Mouse (Mus musculus) neural tube, embryonic 10.5 days (tissue): ENCODE measurements at regions not wholly inside any gene's neighbourhood (a gene's known extent, or its start where the extent isn't known, plus 50 kb on each side); places are given as distances from the start of the nearest gene placed in this dataset.

ENCODE experiments used
- DNase-seq: peaks from one replicate; pipeline ENCODE4 v3.0.0-alpha.2; 2017; ENCODE audit warnings: low spot score; ENCODE audit errors: extremely low spot score

DNA sequence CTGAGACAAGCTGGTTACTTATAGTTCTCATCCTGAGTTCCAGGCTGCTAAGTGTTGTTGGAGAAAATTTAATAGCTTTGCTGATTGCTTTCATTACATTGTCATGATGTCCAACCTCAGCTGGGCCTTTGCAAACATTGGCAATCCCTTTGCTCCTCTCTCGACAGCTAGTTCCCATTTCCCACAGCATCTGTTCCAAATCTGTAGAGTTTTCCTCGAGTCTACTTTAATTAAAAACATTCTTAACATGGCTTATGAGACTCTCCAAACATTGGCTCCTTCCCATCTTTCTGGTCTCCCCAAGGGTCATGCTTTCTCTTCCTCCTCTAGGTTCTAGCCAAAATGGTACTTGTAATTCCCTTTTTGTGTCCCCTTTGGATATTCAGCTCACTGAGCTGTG, 672.6 kb upstream of the Gm8797 start:
- DNase-seq: no peak

DNA sequence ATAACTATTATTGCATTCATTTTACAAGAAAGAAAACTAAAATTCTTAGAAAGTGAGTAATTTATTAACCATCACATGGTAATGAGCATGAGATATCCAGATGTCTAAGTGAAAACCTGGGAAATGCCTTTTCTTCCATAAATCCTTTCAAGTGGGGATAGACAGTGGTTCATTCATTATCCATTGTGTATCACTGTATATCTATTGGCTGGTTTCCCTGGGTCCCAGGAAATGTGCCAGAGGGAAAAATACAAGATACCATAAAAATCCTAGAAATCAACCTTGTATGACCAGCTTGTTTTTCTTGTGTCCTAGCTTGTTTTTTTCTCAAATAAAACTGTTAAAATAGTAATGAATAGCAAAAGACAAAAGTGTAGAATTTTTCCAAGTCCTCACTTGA, 663.9 kb upstream of the Gm8797 start:
- no peak for DNase-seq

DNA sequence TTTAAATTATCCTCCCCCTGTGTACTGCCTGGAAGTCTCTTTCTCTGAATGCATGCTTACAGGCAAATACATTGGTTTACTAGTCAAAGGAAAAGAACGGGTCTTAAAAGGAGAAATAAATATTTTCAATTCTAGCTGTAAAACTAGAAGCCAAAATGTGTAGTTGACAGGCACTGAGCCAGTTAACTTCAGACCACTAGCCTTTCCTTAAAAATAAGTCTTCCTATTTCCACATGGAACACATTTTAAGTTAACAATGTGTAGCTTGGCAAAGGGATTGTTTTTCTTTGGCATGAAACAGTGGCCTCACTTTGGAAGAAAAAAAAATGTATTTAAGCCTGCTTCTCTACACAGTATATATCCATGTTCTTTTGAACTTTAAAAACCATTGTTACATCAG, 661.7 kb upstream of the Gm8797 start:
- no peak for DNase-seq

DNA sequence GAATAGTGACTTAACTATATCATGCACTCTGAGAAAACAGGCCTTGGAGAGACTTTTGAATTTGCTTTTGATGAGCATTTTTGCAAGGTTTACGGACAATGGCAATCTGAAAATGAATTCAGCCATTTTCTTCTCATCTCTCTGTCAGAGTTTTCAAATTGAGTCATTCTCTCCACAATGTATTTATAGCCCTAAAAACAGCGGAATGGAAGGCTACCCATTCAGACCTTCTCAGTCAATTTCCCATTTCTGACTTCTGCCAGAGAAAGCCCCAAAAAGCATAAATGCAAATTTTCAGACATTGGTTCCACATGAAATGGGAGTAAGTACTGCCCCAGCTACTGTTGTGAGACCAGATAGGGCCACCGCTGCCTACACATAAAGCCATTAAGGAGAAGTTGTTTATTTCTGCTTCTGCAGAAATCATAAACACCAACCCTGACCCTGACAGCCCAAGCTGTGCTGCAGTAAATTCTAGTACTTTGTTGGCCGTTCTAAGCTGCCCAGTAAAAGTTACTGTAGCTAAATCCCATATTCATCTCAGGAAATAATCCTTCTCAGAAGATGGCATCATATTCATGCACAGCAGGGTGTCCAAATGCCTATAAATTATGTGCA, 661.1 kb upstream of the Gm8797 start:
- no peak for DNase-seq

DNA sequence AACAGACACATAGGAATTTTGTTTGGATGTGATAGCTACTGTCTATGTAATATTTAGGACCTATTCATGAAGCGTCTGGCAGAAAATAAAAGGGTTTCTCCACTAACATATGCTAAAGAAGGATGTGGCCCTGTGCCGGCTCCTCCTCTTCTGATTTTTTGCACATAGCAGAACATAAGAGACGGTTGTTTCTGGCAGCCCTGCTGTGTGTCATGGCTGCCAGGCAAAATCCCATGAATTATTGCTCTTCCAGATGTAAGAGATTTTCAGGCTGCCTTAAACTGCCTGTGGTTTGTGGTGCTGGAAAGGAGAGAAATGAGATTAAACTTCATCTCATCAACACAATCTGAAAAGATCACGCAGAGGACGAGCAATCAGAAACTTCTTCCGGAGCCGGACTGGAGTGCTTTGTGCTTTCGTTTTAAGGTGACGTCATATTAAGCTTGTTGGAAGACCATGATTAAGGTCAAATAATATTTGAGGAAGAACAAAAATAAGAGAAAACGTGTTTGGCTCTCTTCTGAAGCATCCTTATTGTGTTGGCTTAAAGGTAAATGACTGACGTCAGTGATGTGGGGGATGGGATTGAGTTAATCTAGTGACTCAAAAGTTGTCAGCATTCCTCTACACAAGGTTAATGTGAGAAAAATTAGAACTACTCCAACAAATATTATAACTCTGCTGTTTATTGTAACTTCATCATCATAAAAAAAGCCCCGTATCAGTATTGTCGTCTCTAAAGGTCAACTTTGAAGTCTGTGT, 660.3 kb upstream of the Gm8797 start:
- DNase-seq: peak; percentile 18

DNA sequence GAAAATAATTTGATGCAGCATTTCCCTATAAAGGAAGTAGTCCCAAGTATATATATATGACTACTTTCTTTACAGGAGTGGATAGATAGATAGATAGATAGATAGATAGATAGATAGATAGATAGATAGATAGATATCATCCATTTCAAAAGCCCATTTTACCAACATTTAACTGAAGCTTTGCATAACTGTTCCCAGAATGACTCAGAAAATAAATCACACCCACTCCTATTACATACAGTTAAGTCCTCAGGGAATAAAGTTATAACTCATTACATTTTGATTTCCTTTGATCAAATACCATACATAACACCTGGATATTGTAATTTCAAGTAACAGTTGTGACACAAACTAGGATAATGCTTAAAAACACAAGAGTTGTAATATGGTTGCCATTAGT, 659.6 kb upstream of the Gm8797 start:
- DNase-seq: no peak
